Mouse (Mus musculus): ENCODE data around the gene Nup85. TPM values are rescaled to one million over a fixed set of nuclear protein-coding genes. Genes with fewer than 3 reads are reported as not detected.

The Nup85 gene
- 90.4 TPM for polyA plus RNA-seq (2017; shearing (Covaris generic))

GRCm38 (mm10) chr11:115564064-115564809 lies at the start of gene Nup85:
Nup85 (plus strand) TSS chr11:115564434.

GRCm38 (mm10) chr11:115536038-115536681 lies 28.1 kb upstream of the Nup85 start, which contains the start of gene Sumo2:
Sumo2 (minus strand) TSS chr11:115536276.

GRCm38 (mm10) chr11:115603476-115604303 lies 39.5 kb downstream of the Nup85 start, which contains the start of the genes Mrps7 and Gga3:
Mrps7 (plus strand) TSS chr11:115603925.
Gga3 (minus strand) TSS chr11:115604051.

GRCm38 (mm10) chr11:115612410-115613137 lies 48.3 kb downstream of the Nup85 start, which contains the start of gene Mif4gd:
Mif4gd (minus strand) TSS chr11:115612969.

GRCm38 (mm10) chr11:115627705-115628464 lies 63.7 kb downstream of the Nup85 start, which contains the start of gene Slc25a19:
Slc25a19 (minus strand) TSS chr11:115628295.

Other genes with a start within 250 kb of the Nup85 start
- not detected for gene Ush1g, start 242.4 kb upstream of the Nup85 start, polyA plus RNA-seq (2017; shearing (Covaris generic))
- gene Otop3, start 229.7 kb upstream of the Nup85 start, polyA plus RNA-seq (2017; shearing (Covaris generic)): not detected
- gene Hid1, start 196.7 kb upstream of the Nup85 start, polyA plus RNA-seq (2017; shearing (Covaris generic)): 7.6 TPM
- 0.12 TPM for gene Cdr2l, start 182.5 kb upstream of the Nup85 start, polyA plus RNA-seq (2017; shearing (Covaris generic))
- 153 TPM for gene Mrpl58, start 160.7 kb upstream of the Nup85 start, polyA plus RNA-seq (2017; shearing (Covaris generic))
- gene Atp5h, start 144.5 kb upstream of the Nup85 start, polyA plus RNA-seq (2017; shearing (Covaris generic)): 651 TPM
- 81.2 TPM for gene Kctd2, start 144.3 kb upstream of the Nup85 start, polyA plus RNA-seq (2017; shearing (Covaris generic))
- not detected for gene Trim80, start 123.9 kb upstream of the Nup85 start, polyA plus RNA-seq (2017; shearing (Covaris generic))
- 11.8 TPM for gene Slc16a5, start 102.0 kb upstream of the Nup85 start, polyA plus RNA-seq (2017; shearing (Covaris generic))
- gene Armc7, start 88.8 kb upstream of the Nup85 start, polyA plus RNA-seq (2017; shearing (Covaris generic)): 98.4 TPM
- 365 TPM for gene Nt5c, start 72.6 kb upstream of the Nup85 start, polyA plus RNA-seq (2017; shearing (Covaris generic))
- 576 TPM for gene Jpt1, start 50.0 kb upstream of the Nup85 start, polyA plus RNA-seq (2017; shearing (Covaris generic))
- gene Sumo2, start 28.2 kb upstream of the Nup85 start, polyA plus RNA-seq (2017; shearing (Covaris generic)): 758 TPM
- gene Mrps7, start 39.5 kb downstream of the Nup85 start, polyA plus RNA-seq (2017; shearing (Covaris generic)): 63.3 TPM
- gene Gga3, start 39.6 kb downstream of the Nup85 start, polyA plus RNA-seq (2017; shearing (Covaris generic)): 57.3 TPM
- 174 TPM for gene Mif4gd, start 48.5 kb downstream of the Nup85 start, polyA plus RNA-seq (2017; shearing (Covaris generic))
- 63.2 TPM for gene Slc25a19, start 63.9 kb downstream of the Nup85 start, polyA plus RNA-seq (2017; shearing (Covaris generic))
- gene Grb2, start 144.2 kb downstream of the Nup85 start, polyA plus RNA-seq (2017; shearing (Covaris generic)): 198 TPM
- 26.2 TPM for gene Tmem94, start 201.0 kb downstream of the Nup85 start, polyA plus RNA-seq (2017; shearing (Covaris generic))
- gene Caskin2, start 249.2 kb downstream of the Nup85 start, polyA plus RNA-seq (2017; shearing (Covaris generic)): 1.6 TPM